Mouse (Mus musculus) liver, adult 2 months (tissue): ENCODE results near the gene Ppp1ca. TPM values are rescaled to one million over a fixed set of nuclear protein-coding genes. Genes with fewer than 3 reads are reported as not detected.

Source experiments
- DNase-seq: peaks from one replicate; pipeline ENCODE4 v3.0.0-alpha.2; 2011; ENCODE audit warnings: low read depth, low spot score; ENCODE audit errors: extremely low read depth
- H3K27ac ChIP-seq: fragments of 200-500 bp; replicated peaks from 2 replicates; pipeline ENCODE4 v1.5.1; 2012; ENCODE audit warnings: low read depth, mild to moderate bottlenecking, control low read depth, inconsistent platforms, low read length; ENCODE audit not compliant: insufficient read depth
- H3K27me3 ChIP-seq: fragments of 200-500 bp; 2 replicates; pipeline ENCODE4 v1.6.1; 2012; ENCODE audit warnings: mild to moderate bottlenecking, moderate library complexity, low read length, inconsistent platforms; ENCODE audit not compliant: control insufficient read depth, insufficient read depth
- H3K36me3 ChIP-seq: fragments of 200-500 bp; 2 replicates; pipeline ENCODE4 v1.6.1; 2012; ENCODE audit warnings: low read length, inconsistent platforms; ENCODE audit not compliant: control insufficient read depth, insufficient read depth
- H3K4me1 ChIP-seq: fragments of 200-500 bp; 2 replicates; pipeline ENCODE4 v1.6.1; 2011; ENCODE audit warnings: low read length; ENCODE audit not compliant: control insufficient read depth, insufficient read depth
- H3K4me3 ChIP-seq: fragments of 200-500 bp; 2 replicates; pipeline ENCODE4 v1.5.1; 2011; ENCODE audit warnings: low read depth, mild to moderate bottlenecking, control low read depth, low read length, moderate library complexity; ENCODE audit not compliant: insufficient read depth
- H3K79me2 ChIP-seq: fragments of 200-500 bp; 2 replicates; pipeline ENCODE4 v1.6.1; 2012; ENCODE audit warnings: inconsistent platforms, mild to moderate bottlenecking, low read length, moderate library complexity; ENCODE audit not compliant: control insufficient read depth, insufficient read depth
- H3K9ac ChIP-seq: fragments of 200-500 bp; 2 replicates; pipeline ENCODE4 v1.6.1; 2012; ENCODE audit warnings: low read depth, mild to moderate bottlenecking, control low read depth, inconsistent platforms, low read length
- CTCF ChIP-seq: fragments of 200-500 bp; IDR thresholded peaks from 2 replicates; pipeline ENCODE4 v1.5.1; 2011; ENCODE audit warnings: low read depth, low read length, control low read depth
- POLR2A ChIP-seq: fragments of 200-500 bp; IDR thresholded peaks from 2 replicates; pipeline ENCODE4 v1.6.1; 2011; ENCODE audit warnings: low read length, control low read depth; ENCODE audit not compliant: insufficient read depth; ENCODE audit errors: extremely low read depth
- WGBS: fragments of 180-500 bp; shearing (Covaris S2); methylation state at CpG from one replicate; pipeline ENCODE4 v1.1.7; 2018; 5-methylcytosine and 5-hydroxymethylcytosine counted together
- polyA plus RNA-seq: library from polyadenylated mRNA; depleted of rRNA; stranded (reverse); fragments of >200 nt; gene quantifications from 2 replicates; pipeline ENCODE4 v1.2.3, GENCODE M21; 2012
- total RNA-seq: library from RNA; depleted of rRNA; stranded (reverse); fragments of >200 nt; gene quantifications from 2 replicates; pipeline ENCODE4 v1.2.3, GENCODE M21; 2014

Ppp1ca gene
- total and polyA plus RNA-seq, 2 experiments, result 170 to 399 TPM

- DNase-seq, result no peak
- 0 out of 2 replicates have a peak, but pooled peaks cover 2% of the 10 kb centered on the region for H3K36me3 ChIP-seq
- peak overlapping the region; percentile 88 for H3K4me3 ChIP-seq
- no peaks in the 10 kb centered on the region for H3K27me3 ChIP-seq
- 54% methylated on average over 11 of the region's 11 CpGs for WGBS
- peaks cover 15% of the 10 kb centered on the region; the same call in 1 of the 2 replicates for H3K79me2 ChIP-seq
- TF ChIP-seq POLR2A, result no peak
- TF ChIP-seq CTCF, result no peak
- H3K4me1 ChIP-seq, result peaks cover 18% of the 10 kb centered on the region
- peak overlapping the region; percentile 86 for H3K9ac ChIP-seq
- H3K27ac ChIP-seq, result no peak overlapping the region
Observed at GRCm38 (mm10) chr19:4149283-4149682, 42.6 kb upstream of the Ppp1ca start.

- Histone ChIP-seq H3K36me3 (0 out of 2 replicates have a peak, but pooled peaks cover 2% of the 10 kb centered on the region), H3K27ac (no peak overlapping the region), H3K4me3 (peak overlapping the region; percentile 88; the same call in 1 of the 2 replicates), H3K9ac (0 out of 2 replicates have a peak overlapping the region, but pooled peaks have one; percentile 86), H3K27me3 (no peaks in the 10 kb centered on the region), H3K79me2 (peaks cover 15% of the 10 kb centered on the region; the same call in 1 of the 2 replicates), H3K4me1 (peaks cover 18% of the 10 kb centered on the region)
- TF ChIP-seq CTCF, result no peak
- no peak for TF ChIP-seq POLR2A
- no peak for DNase-seq
- 92% methylated on average over 17 of the region's 17 CpGs for WGBS
Observed at GRCm38 (mm10) chr19:4149764-4150461, 42.0 kb upstream of the Ppp1ca start.

GRCm38 (mm10) chr19:4150567-4151487, 41.0 kb upstream of the Ppp1ca start:
- H3K4me3 ChIP-seq, result no peak overlapping the region
- 0 out of 2 replicates have a peak, but pooled peaks cover 2% of the 10 kb centered on the region for H3K36me3 ChIP-seq
- 93% methylated on average over 22 of the region's 22 CpGs for WGBS

GRCm38 (mm10) chr19:4151488-4151860, 40.4 kb upstream of the Ppp1ca start:
- Histone ChIP-seq H3K9ac (no peak overlapping the region), H3K4me1 (peaks cover 18% of the 10 kb centered on the region), H3K79me2 (peaks cover 15% of the 10 kb centered on the region; the same call in 1 of the 2 replicates), H3K36me3 (0 out of 2 replicates have a peak, but pooled peaks cover 2% of the 10 kb centered on the region), H3K27ac (no peak overlapping the region), H3K27me3 (no peaks in the 10 kb centered on the region), H3K4me3 (no peak overlapping the region)
- 85% methylated on average over 5 of the region's 5 CpGs for WGBS
- no peak for TF ChIP-seq CTCF
- TF ChIP-seq POLR2A, result no peak
- no peak for DNase-seq

More at GRCm38 (mm10) chr19:4150567-4151487, 41.0 kb upstream of the Ppp1ca start:
- Histone ChIP-seq H3K79me2 (peaks cover 15% of the 10 kb centered on the region; the same call in 1 of the 2 replicates), H3K4me1 (peaks cover 18% of the 10 kb centered on the region), H3K27ac (no peak overlapping the region), H3K27me3 (no peaks in the 10 kb centered on the region), H3K9ac (no peak overlapping the region)
- DNase-seq, result no peak
- TF ChIP-seq CTCF (no peak), POLR2A (no peak)

GRCm38 (mm10) chr19:4151898-4152297, 40.0 kb upstream of the Ppp1ca start:
- WGBS, result 58% methylated on average over 5 of the region's 5 CpGs
- TF ChIP-seq CTCF, result no peak
- no peak for TF ChIP-seq POLR2A
- no peak overlapping the region for H3K9ac ChIP-seq
- peaks cover 15% of the 10 kb centered on the region; the same call in 1 of the 2 replicates for H3K79me2 ChIP-seq
- no peaks in the 10 kb centered on the region for H3K27me3 ChIP-seq
- H3K27ac ChIP-seq, result no peak overlapping the region
- no peak overlapping the region for H3K4me3 ChIP-seq
- H3K4me1 ChIP-seq, result peaks cover 17% of the 10 kb centered on the region
- 0 out of 2 replicates have a peak, but pooled peaks cover 2% of the 10 kb centered on the region for H3K36me3 ChIP-seq
- no peak for DNase-seq
